Mouse (Mus musculus) myocyte (in vitro differentiated cells): ENCODE results near the gene Otop3.

Source experiments
- CEBPB ChIP-seq: IDR thresholded peaks from 2 replicates; pipeline ENCODE4 v1.6.1; 2011; ENCODE audit warnings: mild to moderate bottlenecking, moderate library complexity; ENCODE audit not compliant: poor library complexity, insufficient read depth, severe bottlenecking
- MAX ChIP-seq: IDR thresholded peaks from one replicate; pipeline ENCODE4 v1.6.1; 2011; ENCODE audit warnings: low read depth, mild to moderate bottlenecking, control low read depth
- MYOG ChIP-seq, 3 experiments: IDR thresholded peaks; one replicate each; pipeline ENCODE4 v1.6.1; 2011; ENCODE audit warnings: control low read depth in 2 of 3, low read depth in 2 of 3, mild to moderate bottlenecking in 2 of 3; ENCODE audit not compliant: insufficient read length in 2 of 3, control insufficient read depth in 1 of 3, insufficient read depth in 1 of 3
- POLR2A ChIP-seq: IDR thresholded peaks from one replicate; pipeline ENCODE4 v1.6.1; 2011; ENCODE audit warnings: low read depth, mild to moderate bottlenecking, control low read depth, moderate library complexity; ENCODE audit not compliant: insufficient read length
- TCF12 ChIP-seq: IDR thresholded peaks from one replicate; pipeline ENCODE4 v1.6.1; 2011; ENCODE audit warnings: mild to moderate bottlenecking, control low read depth; ENCODE audit not compliant: poor library complexity, insufficient read depth, severe bottlenecking

GRCm38 (mm10) chr11:115359726-115360125, 25.2 kb downstream of the Otop3 start:
- TF ChIP-seq TCF12 (no peak), CEBPB (no peak), POLR2A (no peak), MAX (no peak), MYOG (IDR thresholded peaks at IDR 0.05; ENCODE audit: control insufficient read depth in 1 of 3, insufficient read depth in 1 of 3, insufficient read length in 2 of 3, low read depth in 2 of 3) (no peak)
